Mouse (Mus musculus): ENCODE data around the gene Met.

DNA sequence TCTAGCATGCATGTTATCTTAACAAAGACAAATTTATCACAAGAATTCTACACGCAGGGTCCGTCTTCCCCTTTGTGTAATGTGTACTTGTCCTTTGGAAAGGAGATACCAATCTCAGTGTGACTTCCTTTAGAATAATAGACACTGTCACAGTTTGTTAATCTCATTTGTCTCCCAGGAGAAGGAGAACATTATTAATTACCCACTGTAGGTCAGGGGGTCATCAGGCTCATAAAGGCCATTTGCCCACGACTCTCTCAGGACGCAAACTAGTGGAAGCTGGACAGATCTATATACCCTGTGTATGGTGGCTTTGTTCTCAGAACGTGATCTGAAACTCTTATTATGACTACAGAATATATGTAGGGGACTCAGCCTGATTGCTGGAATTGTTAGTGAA is 12.3 kb upstream of the Met start:
- TF ChIP-seq CTCF (IDR thresholded peaks at IDR 0.05; ENCODE audit: control insufficient read depth, insufficient read depth, insufficient replicate concordance, low read depth, low read length) (no peak), POLR2A (IDR thresholded peaks at IDR 0.05; ENCODE audit: control insufficient read depth, low read depth, low read length) (no peak)

Measured in testis, adult 2 months (tissue).